Mouse (Mus musculus): Measurements from ENCODE around the gene Gaa. TPM values are rescaled to one million over a fixed set of nuclear protein-coding genes. Genes with fewer than 3 reads are reported as not detected.

Gaa gene
- polyA plus RNA-seq (2012; rRNA removed): 131 and 143 TPM in 2 replicates

DNA sequence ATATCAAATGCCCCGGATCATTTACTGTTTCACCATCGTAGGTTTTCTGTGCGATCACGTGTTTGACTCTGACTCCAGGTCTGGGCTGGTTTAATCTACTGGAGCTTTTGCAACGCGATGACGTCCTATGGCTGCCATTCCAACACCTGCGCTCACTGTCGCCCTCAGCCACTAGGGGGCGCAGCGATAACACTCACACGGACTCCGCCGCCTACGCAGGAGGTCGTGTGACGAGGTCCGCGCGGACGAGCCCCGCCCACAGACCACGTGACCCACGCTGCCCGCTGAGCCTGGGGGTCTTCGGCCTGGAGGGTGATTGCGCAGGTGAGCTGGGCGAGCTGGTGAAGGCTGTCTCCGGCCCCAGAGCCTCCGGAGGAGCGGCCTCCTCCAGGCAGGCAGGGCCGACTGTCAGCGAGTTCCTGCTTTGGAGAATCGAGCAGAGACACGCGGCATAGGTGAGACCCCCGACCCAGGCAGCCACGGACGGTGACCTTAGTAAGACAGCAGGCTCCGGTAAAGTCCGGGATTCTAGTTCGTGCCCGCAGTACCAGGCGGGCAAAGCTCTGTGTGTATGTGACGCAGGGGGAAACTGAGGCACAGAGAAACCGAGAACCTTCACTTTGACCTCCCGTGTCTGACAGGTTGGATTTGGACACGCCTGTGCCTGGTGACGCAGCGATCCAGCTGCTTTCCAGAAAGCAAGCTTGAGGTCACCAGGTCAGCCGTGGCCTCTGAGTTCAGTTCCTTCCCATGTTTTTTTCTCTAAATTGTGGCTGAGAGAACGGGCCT is at the start of gene Gaa:
Gene Gaa, plus strand, starts transcription at position 120 of the 789 bp plus-strand sequence.

DNA sequence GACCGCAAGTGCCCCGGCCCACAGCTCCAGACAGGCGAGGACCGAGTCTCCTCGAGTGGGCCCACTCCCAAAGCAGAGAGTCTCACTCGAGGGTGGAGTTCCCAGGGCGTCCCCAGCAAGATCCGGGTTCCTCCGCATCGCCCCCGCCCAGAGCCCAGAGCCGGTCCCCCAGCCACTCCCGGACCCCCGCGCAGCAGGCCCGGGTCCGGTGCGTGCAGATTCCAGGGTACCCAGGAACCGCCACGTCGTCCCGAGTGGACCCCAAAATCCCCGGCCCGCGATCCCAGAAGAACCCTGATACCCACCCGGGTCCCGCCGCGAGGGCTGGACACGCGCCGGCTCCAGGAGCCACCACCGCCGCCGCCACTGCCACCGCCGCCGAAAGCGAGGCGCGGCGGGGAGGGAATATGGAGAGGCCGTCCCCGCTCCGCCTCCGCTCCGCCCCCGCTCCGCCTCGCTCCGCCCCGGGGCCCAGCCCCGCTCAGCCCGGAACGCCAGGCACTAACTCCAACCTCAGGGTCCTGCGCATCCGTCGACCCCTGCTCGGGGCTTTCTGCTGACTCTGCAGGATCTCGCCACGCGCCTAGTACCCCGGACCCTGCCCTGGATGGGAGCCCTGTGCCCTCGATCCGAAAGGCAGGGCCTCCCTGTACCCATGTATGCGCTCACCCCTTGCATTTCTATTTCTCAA is 39.5 kb upstream of the Gaa start, which contains the start of the genes Tbc1d16 and Ccdc40:
Gene Tbc1d16, minus strand, starts transcription at position 409 of the 691 bp plus-strand sequence.
Gene Ccdc40, plus strand, starts transcription at position 482 of the 691 bp plus-strand sequence.

DNA sequence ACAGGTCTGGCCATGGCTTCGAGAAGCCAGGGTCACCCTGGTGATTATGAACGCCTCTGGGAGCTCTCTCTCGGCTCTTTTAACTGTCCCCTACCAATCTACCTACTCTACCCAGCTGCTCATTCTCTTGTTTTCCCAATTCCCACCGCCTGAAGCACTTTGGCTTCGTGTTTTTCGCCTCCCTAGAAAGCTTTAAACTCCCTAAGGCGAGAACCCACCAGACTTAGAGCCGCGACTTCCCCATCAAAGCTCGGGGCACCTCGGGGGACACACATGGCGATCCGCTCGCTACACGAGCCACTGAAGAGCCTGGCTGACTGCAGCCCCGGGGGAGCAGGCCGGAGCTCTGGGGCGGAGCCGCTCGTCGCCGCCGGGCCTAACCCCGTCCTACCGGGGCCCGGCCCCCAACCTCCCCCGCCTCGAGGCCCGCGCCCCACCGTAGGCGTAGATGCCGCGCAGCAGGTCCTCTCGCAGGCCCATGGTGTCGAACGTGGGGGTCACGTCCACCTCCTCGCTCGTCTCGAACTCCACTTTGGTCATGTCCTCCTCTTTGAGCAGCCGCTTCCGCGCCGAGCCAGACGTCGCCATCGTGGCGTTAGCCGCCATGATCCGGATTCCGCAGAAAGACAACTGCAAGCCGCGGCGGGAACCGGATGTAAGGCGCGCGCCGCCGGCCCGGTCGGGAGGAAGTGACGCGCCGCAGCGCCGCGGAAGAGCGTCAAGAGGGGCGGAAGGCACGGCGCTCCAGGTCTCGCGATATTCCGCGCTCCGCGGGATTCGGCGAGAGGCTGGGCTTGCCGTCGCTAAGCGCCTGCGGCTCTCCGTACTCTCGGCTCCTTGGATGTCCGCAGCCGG is 31.9 kb downstream of the Gaa start, which contains the start of gene Eif4a3:
Gene Eif4a3, minus strand, starts transcription at position 699 of the 855 bp plus-strand sequence.

DNA sequence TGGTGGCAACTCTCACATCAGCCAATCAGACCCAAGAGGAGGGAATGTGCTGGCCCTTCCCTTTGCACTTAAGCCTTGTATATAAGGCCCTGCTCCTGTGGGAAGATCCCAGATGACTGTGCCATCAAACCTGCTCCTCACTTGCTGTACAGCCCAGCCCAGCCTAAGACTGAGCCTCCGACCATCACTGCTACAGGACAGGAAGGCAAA is 39.9 kb downstream of the Gaa start, which contains the start of gene Card14:
Gene Card14, plus strand, starts transcription at position 111 of the 210 bp plus-strand sequence.

Other genes with a start within 250 kb of the Gaa start
- gene Cbx2, start 244.9 kb upstream of the Gaa start, polyA plus RNA-seq (2012; rRNA removed): 3.3 and 3.7 TPM in 2 replicates
- gene Cbx8, start 226.9 kb upstream of the Gaa start, polyA plus RNA-seq (2012; rRNA removed): 4.0 and 4.8 TPM in 2 replicates
- 8.7 and 10.0 TPM in 2 replicates for gene Cbx4, start 181.7 kb upstream of the Gaa start, polyA plus RNA-seq (2012; rRNA removed)
- 11.8 and 12.7 TPM in 2 replicates for gene Tbc1d16, start 39.4 kb upstream of the Gaa start, polyA plus RNA-seq (2012; rRNA removed)
- 0.33 and 1.0 TPM in 2 replicates for gene Ccdc40, start 39.3 kb upstream of the Gaa start, polyA plus RNA-seq (2012; rRNA removed)
- 94.1 and 108 TPM in 2 replicates for gene Eif4a3, start 32.2 kb downstream of the Gaa start, polyA plus RNA-seq (2012; rRNA removed)
- gene Card14, start 39.9 kb downstream of the Gaa start, polyA plus RNA-seq (2012; rRNA removed): 13.9 and 18.9 TPM in 2 replicates
- 35.1 and 36.8 TPM in 2 replicates for gene Sgsh, start 87.6 kb downstream of the Gaa start, polyA plus RNA-seq (2012; rRNA removed)
- gene Slc26a11, start 87.7 kb downstream of the Gaa start, polyA plus RNA-seq (2012; rRNA removed): 12.4 and 23.1 TPM in 2 replicates
- gene Rnf213, start 125.2 kb downstream of the Gaa start, polyA plus RNA-seq (2012; rRNA removed): 12.6 and 14.5 TPM in 2 replicates
- gene Endov, start 223.5 kb downstream of the Gaa start, polyA plus RNA-seq (2012; rRNA removed): 17.4 and 21.4 TPM in 2 replicates